8 mouse cellular contexts compared by ENCODE assay signal in genomic region chr1:156420671-156421297, GRCm38 (mm10). TPM values are rescaled to one million over a fixed set of nuclear protein-coding genes. Genes with fewer than 3 reads are reported as not detected.
DNase-seq lines count a peak whose midpoint lies in the region; ATAC-seq and TF ChIP-seq lines count a peak whose summit lies in the region.

TSS of gene Axdnd1 (minus strand) at chr1:156421159.

- no peaks in the 10 kb centered on the region for H3K27me3 ChIP-seq in heart, embryonic 15.5 days
- no peaks in the 10 kb centered on the region for H3K27me3 ChIP-seq in liver, embryonic 14.5 days (ENCODE audit: control insufficient read depth, insufficient read depth, low read length)
- no peaks in the 10 kb centered on the region for H3K27me3 ChIP-seq in neural tube, embryonic 11.5 days (ENCODE audit: control insufficient read depth, insufficient read depth, low read length)
- H3K27me3 ChIP-seq in stomach, postnatal 0 days (ENCODE audit: control insufficient read depth, insufficient read depth, low read length) = no peaks in the 10 kb centered on the region

- no peak for TF ChIP-seq EP300 in liver, embryonic 14.5 days (IDR thresholded peaks at IDR 0.05; ENCODE audit: low read depth)
- no peak for TF ChIP-seq EP300 in stomach, postnatal 0 days (optimal IDR thresholded peaks at IDR 0.05)

- H3K9me3 ChIP-seq in heart, embryonic 15.5 days (replicated peaks) = no peaks in the 10 kb centered on the region
- no peaks in the 10 kb centered on the region for H3K9me3 ChIP-seq in liver, embryonic 14.5 days (ENCODE audit: control insufficient read depth, low read length)
- no peaks in the 10 kb centered on the region for H3K9me3 ChIP-seq in neural tube, embryonic 11.5 days (ENCODE audit: control insufficient read depth, low read length)
- H3K9me3 ChIP-seq in stomach, postnatal 0 days (ENCODE audit: control insufficient read depth, low read length) = no peaks in the 10 kb centered on the region

- H3K27ac ChIP-seq in brown adipose tissue, adult 24 weeks (replicated peaks; ENCODE audit: low read depth, low read length) = no peak within 1 kb of the TSS; the same call in 1 of the 2 replicates
- H3K27ac ChIP-seq in heart, embryonic 15.5 days = peak within 1 kb of the TSS; percentile 46
- H3K27ac ChIP-seq in liver, embryonic 14.5 days = peak within 1 kb of the TSS; percentile 72
- H3K27ac ChIP-seq in neural tube, embryonic 11.5 days (ENCODE audit: low read depth, low read length) = peak within 1 kb of the TSS; percentile 60; the same call in 1 of the 2 replicates
- H3K27ac ChIP-seq in stomach, postnatal 0 days (replicated peaks) = peak within 1 kb of the TSS; percentile 73

- peak within 1 kb of the TSS; percentile 69 for H3K4me2 ChIP-seq in heart, embryonic 15.5 days
- H3K4me2 ChIP-seq in liver, embryonic 14.5 days (ENCODE audit: low read depth) = peak within 1 kb of the TSS; percentile 65
- H3K4me2 ChIP-seq in neural tube, embryonic 11.5 days (ENCODE audit: low read depth) = peak within 1 kb of the TSS; percentile 57
- peak within 1 kb of the TSS; percentile 72 for H3K4me2 ChIP-seq in stomach, postnatal 0 days (replicated peaks; ENCODE audit: low read depth)

- peak within 1 kb of the TSS; percentile 91 for H3K4me3 ChIP-seq in brown adipose tissue, adult 24 weeks (ENCODE audit: insufficient read depth, low read depth, low read length)
- H3K4me3 ChIP-seq in heart, embryonic 15.5 days = peak within 1 kb of the TSS; percentile 59
- peak within 1 kb of the TSS; percentile 66 to 79 for H3K4me3 ChIP-seq in liver, embryonic 14.5 days (ENCODE audit: insufficient read depth in 1 of 2, low read depth in 2 of 2, low read length in 2 of 2)
- H3K4me3 ChIP-seq in neural tube, embryonic 11.5 days (ENCODE audit: low read depth, low read length) = peak within 1 kb of the TSS; percentile 50
- H3K4me3 ChIP-seq in stomach, postnatal 0 days (ENCODE audit: low read depth, low read length) = peak within 1 kb of the TSS; percentile 61

- peak; percentile 95 for DNase-seq in CD4-positive, CD25-positive, alpha-beta regulatory T cell, adult 2 months (ENCODE audit: low read depth, low spot score)
- DNase-seq in fibroblast of lung, adult 2 months (ENCODE audit: low read depth) = peak; percentile 69
- DNase-seq in kidney, postnatal 25 days = peak; percentile 88 to 95
- DNase-seq in liver, embryonic 14.5 days (ENCODE audit: low read depth in 3 of 3, low spot score in 3 of 3) = peak; percentile 69 to 77 (median 71)
- peak; percentile 90 for DNase-seq in neural tube, embryonic 11.5 days (ENCODE audit: low spot score)
- DNase-seq in stomach, postnatal 0 days (ENCODE audit: low spot score) = peak; percentile 89

- H3K36me3 ChIP-seq in heart, embryonic 15.5 days = no peaks in the 10 kb centered on the region
- H3K36me3 ChIP-seq in liver, embryonic 14.5 days (replicated peaks; ENCODE audit: control insufficient read depth, insufficient read depth, low read depth) = no peaks in the 10 kb centered on the region
- no peaks in the 10 kb centered on the region for H3K36me3 ChIP-seq in neural tube, embryonic 11.5 days (ENCODE audit: control insufficient read depth, insufficient read depth, low read length)
- H3K36me3 ChIP-seq in stomach, postnatal 0 days (ENCODE audit: control insufficient read depth, insufficient read depth, low read length) = no peaks in the 10 kb centered on the region

- peak; percentile 83 for ATAC-seq in heart, embryonic 15.5 days (replicated peaks; ENCODE audit: insufficient number of reproducible peaks, insufficient read depth, low FRiP score, low read depth)
- ATAC-seq in liver, embryonic 14.5 days (ENCODE audit: insufficient read depth) = peak; percentile 96
- peak; percentile 90 for ATAC-seq in neural tube, embryonic 11.5 days (ENCODE audit: insufficient read depth, low FRiP score, low TSS enrichment)
- ATAC-seq in stomach, postnatal 0 days (ENCODE audit: low FRiP score, low TSS enrichment) = peak; percentile 96

- H3K4me1 ChIP-seq in brown adipose tissue, adult 24 weeks (ENCODE audit: control insufficient read depth, insufficient read depth, insufficient read length, low read length) = no peaks in the 10 kb centered on the region
- 0 out of 2 replicates have a peak, but pooled peaks cover 6% of the 10 kb centered on the region for H3K4me1 ChIP-seq in heart, embryonic 15.5 days (replicated peaks)
- peaks cover 6 to 10% of the 10 kb centered on the region in 2 experiments for H3K4me1 ChIP-seq in liver, embryonic 14.5 days (replicated peaks; ENCODE audit: control insufficient read depth in 2 of 2, insufficient read depth in 2 of 2, low read length in 1 of 2)
- no peaks in the 10 kb centered on the region for H3K4me1 ChIP-seq in neural tube, embryonic 11.5 days (ENCODE audit: control insufficient read depth, insufficient read depth, low read length)
- no peaks in the 10 kb centered on the region for H3K4me1 ChIP-seq in stomach, postnatal 0 days (replicated peaks; ENCODE audit: control insufficient read depth, insufficient read depth)

- WGBS in heart, embryonic 15.5 days = under 1% methylated on average over 44 of the region's 44 CpGs
- WGBS in liver, embryonic 14.5 days (ENCODE audit: insufficient replicate concordance) = under 1% methylated on average over 44 of the region's 44 CpGs
- WGBS in neural tube, embryonic 11.5 days = 0% methylated on average over 43 of the region's 44 CpGs
- under 1% methylated on average over 44 of the region's 44 CpGs for WGBS in stomach, postnatal 0 days

- peak within 1 kb of the TSS; percentile 47 for H3K9ac ChIP-seq in heart, embryonic 15.5 days
- H3K9ac ChIP-seq in liver, embryonic 14.5 days (replicated peaks) = peak within 1 kb of the TSS; percentile 69
- H3K9ac ChIP-seq in neural tube, embryonic 11.5 days (ENCODE audit: low read length) = peak within 1 kb of the TSS; percentile 30
- H3K9ac ChIP-seq in stomach, postnatal 0 days (ENCODE audit: low read length) = peak within 1 kb of the TSS; percentile 61

- TF ChIP-seq CTCF in liver, embryonic 14.5 days (IDR thresholded peaks at IDR 0.05; ENCODE audit: low read depth) = peak; percentile 43
- TF ChIP-seq CTCF in stomach, postnatal 0 days (IDR thresholded peaks at IDR 0.05; ENCODE audit: low read depth) = peak; percentile 43

RNA-seq across cellular contexts. Expression of gene Axdnd1, which starts in this region (rescaled TPM):
- not detected in 2 replicates for polyA plus RNA-seq in brown adipose tissue, adult 24 weeks (2012; ENCODE audit: insufficient read depth, insufficient read length, missing spikeins)
- polyA plus RNA-seq in heart, embryonic 15.5 days (2015; fragmentation: Nextera tagmentation; extraction: Ambion mirVana) = 0.14 and 0.24 TPM in 2 replicates
- polyA plus RNA-seq in liver, embryonic 14.5 days (2012; rRNA removed) = 0.06 TPM in 1 of 2 replicates, not detected in the other
- 0.06 and 0.09 TPM in 2 replicates for polyA plus RNA-seq in liver, embryonic 14.5 days (2014; fragmentation: Nextera tagmentation; extraction: Ambion mirVana)
- not detected in 2 replicates for polyA plus RNA-seq in neural tube, embryonic 11.5 days (2014; fragmentation: Nextera tagmentation; extraction: Ambion mirVana)
- 0.07 and 0.24 TPM in 2 replicates for polyA plus RNA-seq in stomach, postnatal 0 days (2015; fragmentation: Nextera tagmentation; extraction: Ambion mirVana)

Comparison
In these comparisons a context has a peak if more than half of its experiments do, and no peak if none do; other contexts are left out.
1. Peak in ATAC-seq, H3K4me3 ChIP-seq, H3K27ac ChIP-seq, H3K9ac ChIP-seq and H3K4me2 ChIP-seq in heart, embryonic 15.5 days; RNA of the gene not detected or under 1 TPM.
2. Peak in DNase-seq, ATAC-seq, H3K4me3 ChIP-seq, H3K27ac ChIP-seq, H3K9ac ChIP-seq and H3K4me2 ChIP-seq in liver, embryonic 14.5 days; RNA of the gene not detected or under 1 TPM.
3. Peak in DNase-seq, ATAC-seq, H3K4me3 ChIP-seq, H3K27ac ChIP-seq, H3K9ac ChIP-seq and H3K4me2 ChIP-seq in neural tube, embryonic 11.5 days; RNA of the gene not detected or under 1 TPM.
4. Peak in DNase-seq, ATAC-seq, H3K4me3 ChIP-seq, H3K27ac ChIP-seq, H3K9ac ChIP-seq and H3K4me2 ChIP-seq in stomach, postnatal 0 days; RNA of the gene not detected or under 1 TPM.